Mouse (Mus musculus): ENCODE data around the gene Cmtm8. TPM values are rescaled to one million over a fixed set of nuclear protein-coding genes. Genes with fewer than 3 reads are reported as not detected.

The Cmtm8 gene
- polyA plus RNA-seq, 1 experiment from 2014 or later, result 8.1 TPM

- Histone ChIP-seq H3K27me3 (ENCODE audit: control insufficient read depth, insufficient read depth, low read length) (no peaks in the 10 kb centered on the region), H3K9ac (replicated peaks; ENCODE audit: low read depth, low read length) (no peak overlapping the region), H3K27ac (ENCODE audit: low read depth, low read length) (no peak overlapping the region), H3K4me3 (ENCODE audit: low read depth, low read length) (no peak overlapping the region), H3K36me3 (ENCODE audit: control insufficient read depth, insufficient read depth, low read length) (no peaks in the 10 kb centered on the region), H3K9me3 (ENCODE audit: control insufficient read depth, low read length) (no peaks in the 10 kb centered on the region), H3K4me1 (ENCODE audit: control insufficient read depth, insufficient read depth, low read length) (no peaks in the 10 kb centered on the region), H3K4me2 (ENCODE audit: low read depth, low read length) (no peak overlapping the region)
- 87% methylated on average over 5 of the region's 5 CpGs for WGBS
- ATAC-seq (ENCODE audit: low read depth), result no peak
Observed at GRCm38 (mm10) chr9:114760353-114760752, 83.6 kb downstream of the Cmtm8 start.

DNA sequence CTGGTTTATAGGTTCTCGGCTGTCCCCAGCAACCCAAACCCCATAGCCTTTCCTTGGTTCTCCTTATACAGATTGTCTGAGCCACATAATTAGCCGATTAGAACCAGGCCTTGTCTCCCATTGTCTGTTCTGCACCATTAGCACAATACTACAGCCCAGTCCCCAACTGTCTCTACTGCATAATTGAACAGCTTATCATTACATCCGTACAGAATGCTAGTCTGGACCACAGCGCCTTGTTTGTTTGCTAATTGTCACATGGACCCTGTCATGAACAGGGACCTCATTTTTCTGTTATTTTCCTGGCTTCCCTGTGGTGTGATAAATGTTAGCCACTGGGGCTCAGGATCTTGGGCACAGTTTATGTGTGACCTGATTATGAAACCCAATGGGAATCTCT lies 84.1 kb downstream of the Cmtm8 start:
- Histone ChIP-seq H3K9me3 (ENCODE audit: control insufficient read depth, low read length) (no peaks in the 10 kb centered on the region), H3K4me3 (ENCODE audit: low read depth, low read length) (no peak overlapping the region), H3K4me2 (ENCODE audit: low read depth, low read length) (no peak overlapping the region), H3K27me3 (ENCODE audit: control insufficient read depth, insufficient read depth, low read length) (no peaks in the 10 kb centered on the region), H3K36me3 (ENCODE audit: control insufficient read depth, insufficient read depth, low read length) (no peaks in the 10 kb centered on the region), H3K9ac (replicated peaks; ENCODE audit: low read depth, low read length) (no peak overlapping the region), H3K4me1 (ENCODE audit: control insufficient read depth, insufficient read depth, low read length) (no peaks in the 10 kb centered on the region), H3K27ac (ENCODE audit: low read depth, low read length) (no peak overlapping the region)
- 44% methylated on average over 4 of the region's 4 CpGs for WGBS
- no peak for ATAC-seq (ENCODE audit: low read depth)

- Histone ChIP-seq H3K4me1 (ENCODE audit: control insufficient read depth, insufficient read depth, low read length) (no peaks in the 10 kb centered on the region), H3K27ac (ENCODE audit: low read depth, low read length) (no peak overlapping the region), H3K4me3 (ENCODE audit: low read depth, low read length) (no peak overlapping the region), H3K9ac (replicated peaks; ENCODE audit: low read depth, low read length) (no peak overlapping the region), H3K27me3 (ENCODE audit: control insufficient read depth, insufficient read depth, low read length) (no peaks in the 10 kb centered on the region), H3K36me3 (ENCODE audit: control insufficient read depth, insufficient read depth, low read length) (no peaks in the 10 kb centered on the region), H3K9me3 (ENCODE audit: control insufficient read depth, low read length) (no peaks in the 10 kb centered on the region), H3K4me2 (ENCODE audit: low read depth, low read length) (no peak overlapping the region)
- ATAC-seq (ENCODE audit: low read depth), result no peak
- WGBS, result 94% methylated on average over 5 of the region's 5 CpGs
Observed at GRCm38 (mm10) chr9:114758801-114759200, 85.2 kb downstream of the Cmtm8 start.

DNA sequence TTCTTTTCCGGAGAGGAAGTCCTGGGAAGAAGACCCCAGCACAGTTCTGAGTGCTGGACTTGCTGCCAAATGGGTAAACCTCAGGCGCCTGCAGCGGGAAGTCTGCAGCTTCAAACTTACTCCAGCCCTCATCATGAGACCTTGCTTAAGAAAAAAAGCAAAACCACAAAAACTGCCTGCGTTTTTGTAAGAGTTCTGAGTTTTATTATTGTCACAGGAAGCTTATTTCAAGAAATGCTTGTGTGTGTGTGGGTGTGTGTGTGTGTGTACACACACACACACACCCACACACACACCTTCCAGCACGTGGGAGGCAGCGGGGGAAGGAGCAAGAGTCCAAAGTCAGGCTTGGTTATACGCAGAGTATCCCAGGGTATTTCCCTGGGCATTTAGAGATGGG lies 85.7 kb downstream of the Cmtm8 start:
- H3K27ac ChIP-seq (ENCODE audit: low read depth, low read length), result no peak overlapping the region
- H3K36me3 ChIP-seq (ENCODE audit: control insufficient read depth, insufficient read depth, low read length), result no peaks in the 10 kb centered on the region
- no peak for ATAC-seq (ENCODE audit: low read depth)
- H3K9me3 ChIP-seq (ENCODE audit: control insufficient read depth, low read length), result no peaks in the 10 kb centered on the region
- no peak overlapping the region for H3K4me3 ChIP-seq (ENCODE audit: low read depth, low read length)
- H3K9ac ChIP-seq (replicated peaks; ENCODE audit: low read depth, low read length), result no peak overlapping the region
- H3K27me3 ChIP-seq (ENCODE audit: control insufficient read depth, insufficient read depth, low read length), result no peaks in the 10 kb centered on the region
- no peaks in the 10 kb centered on the region for H3K4me1 ChIP-seq (ENCODE audit: control insufficient read depth, insufficient read depth, low read length)
- 86% methylated on average over 7 of the region's 7 CpGs for WGBS
- no peak overlapping the region for H3K4me2 ChIP-seq (ENCODE audit: low read depth, low read length)

- Histone ChIP-seq H3K27me3 (ENCODE audit: control insufficient read depth, insufficient read depth, low read length) (no peaks in the 10 kb centered on the region), H3K9me3 (ENCODE audit: control insufficient read depth, low read length) (no peaks in the 10 kb centered on the region), H3K4me2 (ENCODE audit: low read depth, low read length) (peak overlapping the region; percentile 59), H3K27ac (ENCODE audit: low read depth, low read length) (peak overlapping the region; percentile 57; the same call in 1 of the 2 replicates), H3K9ac (replicated peaks; ENCODE audit: low read depth, low read length) (peak overlapping the region; percentile 50), H3K36me3 (ENCODE audit: control insufficient read depth, insufficient read depth, low read length) (no peaks in the 10 kb centered on the region; the same call in 1 of the 2 replicates), H3K4me3 (ENCODE audit: low read depth, low read length) (peak overlapping the region; percentile 35), H3K4me1 (ENCODE audit: control insufficient read depth, insufficient read depth, low read length) (peaks cover 3% of the 10 kb centered on the region; the same call in 1 of the 2 replicates)
- ATAC-seq (ENCODE audit: low read depth), result peak; percentile 93
- 4% methylated on average over 35 of the region's 36 CpGs for WGBS
Observed at GRCm38 (mm10) chr9:114752863-114753484, 91.0 kb downstream of the Cmtm8 start.

DNA sequence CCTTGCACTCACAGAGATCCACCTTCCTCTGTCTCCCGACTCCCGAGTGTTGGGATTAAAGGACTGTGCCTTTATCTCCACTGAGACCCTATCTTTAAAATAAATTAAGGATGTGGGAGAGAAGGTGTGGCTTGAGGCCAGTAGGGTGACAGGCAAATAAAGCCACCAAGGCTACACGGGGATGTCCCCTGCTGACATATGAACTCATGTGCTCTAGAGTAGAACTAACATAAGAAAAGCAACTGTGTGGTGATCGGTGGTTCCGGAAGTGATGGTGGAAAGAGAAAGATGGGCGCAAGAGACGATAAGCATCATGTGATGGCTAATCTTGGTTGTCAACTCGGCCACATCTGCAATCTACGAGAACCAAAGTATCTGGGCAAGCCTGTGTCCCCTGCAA lies 91.6 kb downstream of the Cmtm8 start:
- no peaks in the 10 kb centered on the region; the same call in 1 of the 2 replicates for H3K36me3 ChIP-seq (ENCODE audit: control insufficient read depth, insufficient read depth, low read length)
- H3K27me3 ChIP-seq (ENCODE audit: control insufficient read depth, insufficient read depth, low read length), result no peaks in the 10 kb centered on the region
- H3K9ac ChIP-seq (replicated peaks; ENCODE audit: low read depth, low read length), result no peak overlapping the region
- WGBS, result 78% methylated on average over 9 of the region's 9 CpGs
- peak overlapping the region; percentile 57; the same call in 1 of the 2 replicates for H3K27ac ChIP-seq (ENCODE audit: low read depth, low read length)
- H3K9me3 ChIP-seq (ENCODE audit: control insufficient read depth, low read length), result no peaks in the 10 kb centered on the region
- peaks cover 3% of the 10 kb centered on the region; the same call in 1 of the 2 replicates for H3K4me1 ChIP-seq (ENCODE audit: control insufficient read depth, insufficient read depth, low read length)
- no peak for ATAC-seq (ENCODE audit: low read depth)
- H3K4me3 ChIP-seq (ENCODE audit: low read depth, low read length), result no peak overlapping the region
- peak overlapping the region; percentile 59 for H3K4me2 ChIP-seq (ENCODE audit: low read depth, low read length)

- Histone ChIP-seq H3K4me3 (ENCODE audit: low read depth, low read length) (no peak overlapping the region), H3K9ac (replicated peaks; ENCODE audit: low read depth, low read length) (no peak overlapping the region), H3K4me2 (ENCODE audit: low read depth, low read length) (no peak overlapping the region), H3K27me3 (ENCODE audit: control insufficient read depth, insufficient read depth, low read length) (no peaks in the 10 kb centered on the region), H3K4me1 (ENCODE audit: control insufficient read depth, insufficient read depth, low read length) (peaks cover 3% of the 10 kb centered on the region; the same call in 1 of the 2 replicates), H3K36me3 (ENCODE audit: control insufficient read depth, insufficient read depth, low read length) (no peaks in the 10 kb centered on the region; the same call in 1 of the 2 replicates), H3K27ac (ENCODE audit: low read depth, low read length) (no peak overlapping the region), H3K9me3 (ENCODE audit: control insufficient read depth, low read length) (no peaks in the 10 kb centered on the region)
- no peak for ATAC-seq (ENCODE audit: low read depth)
- 76% methylated on average over 3 of the region's 3 CpGs for WGBS
Observed at GRCm38 (mm10) chr9:114751582-114751981, 92.4 kb downstream of the Cmtm8 start.

DNA sequence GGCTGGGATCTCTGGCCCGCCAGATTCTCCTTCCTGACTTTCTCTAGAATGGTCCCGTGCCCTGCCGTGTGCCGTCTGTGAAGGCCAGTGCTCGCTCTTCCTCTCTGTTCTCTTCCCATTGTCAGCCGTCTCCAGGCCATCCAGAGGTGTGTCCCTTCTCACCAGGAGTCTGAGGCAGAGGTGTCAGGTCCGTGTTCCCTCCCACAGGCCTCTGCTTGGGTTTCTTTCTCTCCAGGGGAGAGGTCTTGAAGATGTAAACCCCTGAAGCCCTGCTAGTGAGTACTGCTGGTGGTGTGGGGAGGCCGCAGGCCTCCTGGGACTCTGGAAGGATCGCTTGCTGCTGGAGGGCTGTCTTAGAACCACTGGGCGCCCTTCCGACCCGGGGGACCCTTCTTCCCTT lies 96.5 kb downstream of the Cmtm8 start:
- peaks cover 3% of the 10 kb centered on the region; the same call in 1 of the 2 replicates for H3K4me1 ChIP-seq (ENCODE audit: control insufficient read depth, insufficient read depth, low read length)
- no peaks in the 10 kb centered on the region for H3K27me3 ChIP-seq (ENCODE audit: control insufficient read depth, insufficient read depth, low read length)
- no peaks in the 10 kb centered on the region; the same call in 1 of the 2 replicates for H3K36me3 ChIP-seq (ENCODE audit: control insufficient read depth, insufficient read depth, low read length)
- ATAC-seq (ENCODE audit: low read depth), result no peak
- H3K9me3 ChIP-seq (ENCODE audit: control insufficient read depth, low read length), result no peaks in the 10 kb centered on the region
- no peak overlapping the region for H3K4me2 ChIP-seq (ENCODE audit: low read depth, low read length)
- no peak overlapping the region for H3K27ac ChIP-seq (ENCODE audit: low read depth, low read length)
- no peak overlapping the region for H3K4me3 ChIP-seq (ENCODE audit: low read depth, low read length)
- WGBS, result 86% methylated on average over 12 of the region's 12 CpGs
- no peak overlapping the region for H3K9ac ChIP-seq (replicated peaks; ENCODE audit: low read depth, low read length)

GRCm38 (mm10) chr9:114747012-114747411 lies 96.9 kb downstream of the Cmtm8 start:
- H3K27me3 ChIP-seq (ENCODE audit: control insufficient read depth, insufficient read depth, low read length), result no peaks in the 10 kb centered on the region
- no peak overlapping the region for H3K4me2 ChIP-seq (ENCODE audit: low read depth, low read length)
- H3K27ac ChIP-seq (ENCODE audit: low read depth, low read length), result no peak overlapping the region
- H3K9ac ChIP-seq (replicated peaks; ENCODE audit: low read depth, low read length), result no peak overlapping the region
- no peaks in the 10 kb centered on the region for H3K9me3 ChIP-seq (ENCODE audit: control insufficient read depth, low read length)
- WGBS, result 82% methylated on average over 10 of the region's 10 CpGs
- H3K4me3 ChIP-seq (ENCODE audit: low read depth, low read length), result no peak overlapping the region
- H3K4me1 ChIP-seq (ENCODE audit: control insufficient read depth, insufficient read depth, low read length), result no peaks in the 10 kb centered on the region; the same call in 1 of the 2 replicates
- no peaks in the 10 kb centered on the region; the same call in 1 of the 2 replicates for H3K36me3 ChIP-seq (ENCODE audit: control insufficient read depth, insufficient read depth, low read length)
- no peak for ATAC-seq (ENCODE audit: low read depth)
